Mouse (Mus musculus) midbrain, embryonic 16.5 days (tissue): ENCODE data around the gene Hadha. TPM values are rescaled to one million over a fixed set of nuclear protein-coding genes. Genes with fewer than 3 reads are reported as not detected.

ENCODE experiments used
- ATAC-seq: fragments of 200-750 bp; cut with Nextera tagmentation; 2 replicates; pipeline ENCODE4 v1.8.0; 2017; ENCODE audit warnings: moderate TSS enrichment
- H3K27ac ChIP-seq: fragments of 300-500 bp; sonication (generic); 2 replicates; pipeline ENCODE4 v1.5.1; 2014; ENCODE audit warnings: mild to moderate bottlenecking, low read length, mixed read lengths
- H3K27me3 ChIP-seq: fragments of 300-500 bp; sonication (generic); 2 replicates; pipeline ENCODE4 v1.6.1; 2014; ENCODE audit warnings: low read depth, low read length, mixed read lengths; ENCODE audit not compliant: control insufficient read depth, insufficient read depth
- H3K36me3 ChIP-seq: fragments of 300-500 bp; sonication (generic); 2 replicates; pipeline ENCODE4 v1.6.1; 2014; ENCODE audit warnings: mild to moderate bottlenecking, low read length, moderate library complexity, mixed read lengths; ENCODE audit not compliant: control insufficient read depth, insufficient read depth
- H3K4me1 ChIP-seq: fragments of 300-500 bp; sonication (generic); 2 replicates; pipeline ENCODE4 v1.6.1; 2014; ENCODE audit warnings: mild to moderate bottlenecking, low read length, mixed read lengths; ENCODE audit not compliant: control insufficient read depth, insufficient read depth
- H3K4me2 ChIP-seq: fragments of 300-500 bp; sonication (generic); 2 replicates; pipeline ENCODE4 v1.6.1; 2014; ENCODE audit warnings: mild to moderate bottlenecking, low read length, mixed read lengths
- H3K4me3 ChIP-seq: fragments of 300-500 bp; sonication (generic); 2 replicates; pipeline ENCODE4 v1.5.1; 2014; ENCODE audit warnings: low read depth, mild to moderate bottlenecking, low read length, moderate library complexity, mixed read lengths
- H3K9ac ChIP-seq: fragments of 300-500 bp; sonication (generic); 2 replicates; pipeline ENCODE4 v1.6.1; 2014; ENCODE audit warnings: low read depth, low read length, mixed read lengths
- H3K9me3 ChIP-seq: fragments of 300-500 bp; sonication (generic); replicated peaks from 2 replicates; pipeline ENCODE4 v1.6.1; 2014; ENCODE audit warnings: mild to moderate bottlenecking, low read length, mixed read lengths; ENCODE audit not compliant: control insufficient read depth, poor library complexity, severe bottlenecking
- WGBS: fragments of 180-500 bp; shearing (Covaris S2); extraction: QIAGEN DNeasy Blood & Tissue Kit; methylation state at CpG from one replicate; pipeline ENCODE4 v1.1.7; 2014; 5-methylcytosine and 5-hydroxymethylcytosine counted together
- polyA plus RNA-seq: library from polyadenylated mRNA; unstranded; fragments of >200 nt; fragmentation: Nextera tagmentation; extraction: Ambion mirVana; gene quantifications from 2 replicates; pipeline ENCODE4 v1.2.1, GENCODE M21; 2015

The Hadha gene
- polyA plus RNA-seq, 1 experiment from 2014 or later: 62.3 TPM

DNA sequence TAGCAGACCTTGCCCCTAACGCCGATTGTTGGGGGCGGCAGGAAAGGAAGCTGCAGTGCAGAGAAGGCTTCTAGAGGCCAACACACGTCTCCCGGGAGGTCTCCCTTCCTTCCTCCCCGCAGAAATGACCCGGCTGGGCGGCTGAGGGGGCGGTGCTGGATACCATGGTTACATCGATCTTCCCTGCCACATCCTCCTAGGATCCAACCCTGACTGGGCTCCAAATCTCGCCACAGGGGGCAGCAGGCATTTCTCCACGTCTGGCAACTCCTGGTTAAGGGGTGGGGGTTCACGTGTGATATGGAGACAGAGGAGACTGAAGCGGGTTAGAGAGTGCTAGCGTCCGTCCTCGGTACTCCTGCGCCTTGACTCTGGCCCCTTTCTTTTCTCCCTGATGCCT, 43.8 kb downstream of the Hadha start:
- peak overlapping the region; percentile 49 for H3K4me2 ChIP-seq
- 5% methylated on average over 18 of the region's 18 CpGs for WGBS
- no peaks in the 10 kb centered on the region for H3K36me3 ChIP-seq
- no peak overlapping the region for H3K9ac ChIP-seq
- H3K27me3 ChIP-seq: no peaks in the 10 kb centered on the region
- peaks cover 35% of the 10 kb centered on the region for H3K4me1 ChIP-seq
- H3K9me3 ChIP-seq: no peaks in the 10 kb centered on the region
- peak overlapping the region; percentile 18 for H3K4me3 ChIP-seq
- peak; percentile 23 for ATAC-seq
- H3K27ac ChIP-seq: peak overlapping the region; percentile 58

DNA sequence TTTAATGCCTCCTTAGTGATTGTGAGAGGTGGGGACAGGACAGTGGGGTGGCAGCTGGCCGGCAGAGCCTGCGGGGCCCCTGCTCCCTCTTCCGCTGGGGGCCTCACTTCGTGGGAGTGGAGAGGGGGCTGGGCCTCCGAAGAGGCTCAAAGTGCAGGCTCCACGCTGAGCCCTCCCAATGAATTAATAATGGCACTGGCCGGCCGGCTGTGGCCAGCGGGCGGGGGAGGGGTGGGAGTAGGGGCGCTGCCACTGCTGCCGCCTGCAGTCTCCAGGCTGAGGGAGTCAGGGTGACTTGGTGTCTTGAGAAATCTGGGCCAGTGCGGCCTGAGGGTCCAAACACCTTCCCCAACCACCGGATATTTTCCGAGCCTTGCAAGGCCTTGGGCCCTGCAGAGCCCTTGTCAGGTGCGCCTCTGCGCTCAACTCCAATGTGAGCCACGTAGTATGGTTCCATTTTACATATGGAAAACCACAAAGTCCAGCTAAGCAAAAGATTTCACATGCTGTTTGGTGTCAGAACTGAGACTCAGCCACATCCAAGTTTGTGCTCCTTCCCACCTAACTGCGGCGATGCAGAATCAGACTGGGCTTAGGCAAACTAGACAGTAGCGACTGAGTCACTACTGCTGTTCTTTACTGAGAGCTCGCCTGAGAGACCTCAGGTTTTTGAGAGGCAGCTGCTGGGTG, 44.4 kb downstream of the Hadha start:
- Histone ChIP-seq H3K4me3 (peak overlapping the region; percentile 18), H3K9me3 (no peaks in the 10 kb centered on the region), H3K9ac (no peak overlapping the region), H3K27ac (peak overlapping the region; percentile 58), H3K4me1 (peaks cover 40% of the 10 kb centered on the region), H3K27me3 (no peaks in the 10 kb centered on the region), H3K4me2 (peak overlapping the region; percentile 49), H3K36me3 (no peaks in the 10 kb centered on the region)
- WGBS: 6% methylated on average over 22 of the region's 22 CpGs
- ATAC-seq: no peak

DNA sequence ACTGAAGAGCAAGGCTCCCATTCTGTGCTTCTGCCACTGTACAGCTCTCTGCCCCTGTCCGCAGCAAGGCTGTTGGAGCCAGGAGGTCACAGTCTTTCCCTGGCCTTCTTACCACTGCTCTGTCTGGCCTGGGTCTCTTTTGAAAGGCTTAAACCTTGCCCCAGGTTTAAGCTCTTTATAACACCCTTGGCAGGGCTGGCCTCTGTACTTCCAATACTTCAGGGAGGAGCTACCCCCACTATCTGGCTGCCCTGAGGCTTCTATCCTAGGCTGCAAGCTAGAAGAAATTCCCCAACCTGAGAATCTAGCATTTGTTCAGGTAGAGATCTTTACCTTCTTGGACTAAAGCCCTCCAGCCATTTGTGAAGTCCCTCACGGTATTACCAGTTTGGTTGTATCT, 45.1 kb downstream of the Hadha start:
- 26% methylated on average over 2 of the region's 2 CpGs for WGBS
- Histone ChIP-seq H3K4me2 (no peak overlapping the region), H3K27me3 (no peaks in the 10 kb centered on the region; the same call in 1 of the 2 replicates), H3K9ac (no peak overlapping the region), H3K4me1 (peaks cover 46% of the 10 kb centered on the region), H3K4me3 (no peak overlapping the region), H3K9me3 (no peaks in the 10 kb centered on the region), H3K36me3 (no peaks in the 10 kb centered on the region), H3K27ac (peak overlapping the region; percentile 33; the same call in 1 of the 2 replicates)
- no peak for ATAC-seq

DNA sequence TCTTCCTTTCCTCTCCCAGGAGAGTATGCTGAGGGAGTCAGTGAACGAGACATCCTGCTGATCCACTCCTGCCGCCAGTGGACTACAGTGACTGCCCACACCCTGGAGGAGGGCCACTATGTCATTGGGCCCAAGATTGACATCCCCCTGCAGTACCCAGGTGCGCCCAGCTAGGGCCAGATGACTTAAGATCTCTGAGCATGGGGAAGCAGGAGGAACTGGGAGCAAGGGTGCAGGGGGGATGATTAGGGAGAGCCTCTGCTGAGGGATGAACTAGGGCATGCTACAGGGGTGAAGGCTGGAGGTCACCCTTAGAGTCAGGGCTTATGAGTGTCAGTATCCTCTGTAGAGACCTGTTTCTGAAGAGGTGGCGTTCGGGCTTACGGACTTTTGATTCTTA, 46.7 kb downstream of the Hadha start:
- Histone ChIP-seq H3K9ac (no peak overlapping the region), H3K4me2 (peak overlapping the region; percentile 99), H3K4me3 (no peak overlapping the region), H3K9me3 (no peaks in the 10 kb centered on the region), H3K27me3 (no peaks in the 10 kb centered on the region; the same call in 1 of the 2 replicates), H3K27ac (peak overlapping the region; percentile 51), H3K4me1 (peaks cover 45% of the 10 kb centered on the region), H3K36me3 (no peaks in the 10 kb centered on the region)
- no peak for ATAC-seq
- 64% methylated on average over 6 of the region's 6 CpGs for WGBS

DNA sequence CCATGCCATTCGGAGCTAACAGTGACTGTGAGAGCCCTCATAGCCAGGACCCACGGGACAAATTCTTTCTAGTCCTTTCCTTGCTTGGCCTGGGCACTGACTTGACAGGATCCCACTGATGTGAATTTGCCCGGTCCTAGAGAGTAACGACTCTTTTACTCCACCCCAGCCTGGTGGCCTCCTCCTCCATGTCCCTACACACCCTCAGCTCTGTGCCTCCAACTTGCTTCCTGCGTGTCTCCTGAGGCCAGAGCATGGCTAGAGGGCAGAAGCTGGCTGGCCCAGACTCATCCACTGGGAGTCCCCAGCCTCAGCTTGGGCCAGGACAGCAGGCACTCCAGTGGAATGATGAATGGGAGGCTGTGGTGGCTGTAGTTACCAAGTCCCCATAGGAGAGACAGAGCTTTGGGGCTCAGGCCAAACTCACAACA, 47.3 kb downstream of the Hadha start:
- Histone ChIP-seq H3K4me1 (peaks cover 45% of the 10 kb centered on the region), H3K27me3 (no peaks in the 10 kb centered on the region; the same call in 1 of the 2 replicates), H3K36me3 (no peaks in the 10 kb centered on the region), H3K9me3 (no peaks in the 10 kb centered on the region), H3K4me2 (peak overlapping the region; percentile 99), H3K4me3 (no peak overlapping the region), H3K9ac (peak overlapping the region; percentile 35; the same call in 1 of the 2 replicates), H3K27ac (peak overlapping the region; percentile 51)
- 11% methylated on average over 5 of the region's 5 CpGs for WGBS
- ATAC-seq: peak; percentile 9; the same call in 1 of the 2 replicates

DNA sequence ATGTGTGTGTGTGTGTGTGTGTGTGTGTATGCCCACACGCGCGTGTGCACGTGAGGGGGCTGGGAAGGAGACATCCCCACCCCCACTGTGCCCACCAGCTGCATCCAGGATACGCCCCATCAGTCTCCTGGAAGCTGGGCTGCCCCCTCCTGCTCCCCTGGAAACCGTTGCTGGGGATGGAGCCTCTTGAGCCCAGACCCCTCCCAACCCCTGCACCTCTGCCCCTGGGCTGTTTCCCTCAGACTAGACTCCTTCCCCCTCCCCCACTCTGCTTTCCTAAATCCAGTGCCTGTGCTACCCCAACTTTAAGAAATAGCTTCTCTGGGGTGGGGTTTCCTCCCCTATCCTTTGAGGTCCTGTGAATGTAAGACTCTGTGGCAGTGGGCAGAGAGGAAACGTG, 47.8 kb downstream of the Hadha start:
- Histone ChIP-seq H3K9ac (no peak overlapping the region), H3K9me3 (no peaks in the 10 kb centered on the region), H3K4me2 (peak overlapping the region; percentile 99), H3K4me1 (peaks cover 45% of the 10 kb centered on the region), H3K36me3 (no peaks in the 10 kb centered on the region), H3K27ac (peak overlapping the region; percentile 83), H3K27me3 (no peaks in the 10 kb centered on the region; the same call in 1 of the 2 replicates), H3K4me3 (0 out of 2 replicates have a peak overlapping the region, but pooled peaks have one; percentile 18)
- 0% methylated on average over 6 of the region's 7 CpGs for WGBS
- ATAC-seq: peak; percentile 29; the same call in 1 of the 2 replicates

DNA sequence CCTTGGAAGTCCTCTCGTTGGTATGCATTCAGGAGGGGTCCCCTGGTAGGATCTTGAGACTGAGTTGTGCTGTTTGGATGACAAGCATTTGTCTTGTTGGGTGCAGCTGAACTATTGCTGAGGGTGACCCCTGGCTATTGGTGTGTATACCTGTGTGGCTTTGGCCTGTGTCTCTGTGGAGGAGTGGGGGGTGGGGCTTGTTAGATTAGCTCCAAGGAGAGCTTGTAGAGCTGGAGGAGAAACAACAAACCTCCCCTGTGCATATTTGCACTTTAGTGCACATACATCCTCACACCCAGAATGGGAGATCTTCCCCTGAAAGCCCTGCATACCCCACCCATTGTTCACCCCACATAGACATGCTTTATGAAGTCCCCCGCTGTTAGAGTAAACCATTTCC, 48.2 kb downstream of the Hadha start:
- no peak overlapping the region for H3K9ac ChIP-seq
- H3K4me1 ChIP-seq: peaks cover 45% of the 10 kb centered on the region
- H3K4me2 ChIP-seq: peak overlapping the region; percentile 99
- H3K27me3 ChIP-seq: no peaks in the 10 kb centered on the region; the same call in 1 of the 2 replicates
- no peaks in the 10 kb centered on the region for H3K36me3 ChIP-seq
- WGBS: 12% methylated on average over 2 of the region's 2 CpGs
- peak overlapping the region; percentile 83 for H3K27ac ChIP-seq
- peak overlapping the region; percentile 63 for H3K4me3 ChIP-seq
- ATAC-seq: 0 out of 2 replicates have a peak, but pooled peaks have one; percentile 1
- H3K9me3 ChIP-seq: no peaks in the 10 kb centered on the region

DNA sequence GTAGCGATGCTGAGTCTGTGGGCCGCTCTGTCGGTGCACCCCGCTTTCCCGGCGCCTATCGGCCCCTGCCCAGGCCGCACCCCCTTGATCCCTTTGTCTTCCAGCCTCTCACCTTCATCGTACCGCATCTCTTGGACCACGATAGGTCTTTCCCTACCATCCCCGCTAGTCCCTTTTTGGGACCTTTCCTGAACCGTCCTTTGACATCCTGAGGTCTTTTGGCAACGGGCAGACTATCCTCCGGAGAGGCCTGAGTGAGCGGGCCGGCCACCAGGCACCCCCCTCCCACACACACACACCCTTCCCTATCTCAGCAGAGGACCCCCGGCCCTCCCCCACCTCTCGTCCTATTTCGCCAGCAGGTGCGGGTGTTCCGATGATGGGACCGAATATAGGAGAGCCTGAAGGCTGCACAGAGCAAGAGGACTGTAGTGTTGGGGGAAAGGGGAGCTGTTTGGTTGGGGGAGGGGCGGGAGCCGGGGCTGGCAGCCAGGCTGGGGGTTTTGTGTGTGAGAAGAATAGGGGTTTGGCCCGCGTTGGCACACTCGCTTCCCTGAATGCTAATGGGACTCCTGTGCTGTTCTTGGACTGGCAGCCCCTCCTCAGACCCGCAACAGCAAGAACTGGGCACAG, 49.2 kb downstream of the Hadha start, which contains the start of gene 3110082J24Rik:
TSS of gene 3110082J24Rik (minus strand) at position 419 of the 633 bp plus-strand sequence.
- peak; percentile 37 for ATAC-seq
- WGBS: under 1% methylated on average over 29 of the region's 29 CpGs
- Histone ChIP-seq H3K4me2 (peak within 1 kb of the TSS; percentile 99), H3K27me3 (no peaks in the 10 kb centered on the region; the same call in 1 of the 2 replicates), H3K36me3 (no peaks in the 10 kb centered on the region), H3K4me1 (peaks cover 38% of the 10 kb centered on the region), H3K9me3 (no peaks in the 10 kb centered on the region), H3K9ac (peak within 1 kb of the TSS; percentile 73), H3K4me3 (peak within 1 kb of the TSS; percentile 63), H3K27ac (peak within 1 kb of the TSS; percentile 83)
